Mouse (Mus musculus) left cerebral cortex, postnatal 25 days (tissue): ENCODE results near the gene Slc16a10. TPM values are rescaled to one million over a fixed set of nuclear protein-coding genes. Genes with fewer than 3 reads are reported as not detected.

ENCODE experiments used
- DNase-seq, 2 experiments: peaks; one replicate each; pipeline ENCODE4 v3.0.0; 2022; ENCODE audit warnings: low spot score in 2 of 2, mixed read lengths in 1 of 2
- intact Hi-C: fragments of 180-260 bp; cut with DNase I; formaldehyde crosslinking; loops from one replicate; pipeline ENCODE4 v1.15.1; 2025
- total RNA-seq, 2 experiments: library from RNA; stranded (reverse); gene quantifications; 2 replicates each; pipeline ENCODE4 v1.2.3; 2021

The Slc16a10 gene
- total RNA-seq, 2 experiments from 2014 or later: 2.5 to 3.4 TPM

DNA sequence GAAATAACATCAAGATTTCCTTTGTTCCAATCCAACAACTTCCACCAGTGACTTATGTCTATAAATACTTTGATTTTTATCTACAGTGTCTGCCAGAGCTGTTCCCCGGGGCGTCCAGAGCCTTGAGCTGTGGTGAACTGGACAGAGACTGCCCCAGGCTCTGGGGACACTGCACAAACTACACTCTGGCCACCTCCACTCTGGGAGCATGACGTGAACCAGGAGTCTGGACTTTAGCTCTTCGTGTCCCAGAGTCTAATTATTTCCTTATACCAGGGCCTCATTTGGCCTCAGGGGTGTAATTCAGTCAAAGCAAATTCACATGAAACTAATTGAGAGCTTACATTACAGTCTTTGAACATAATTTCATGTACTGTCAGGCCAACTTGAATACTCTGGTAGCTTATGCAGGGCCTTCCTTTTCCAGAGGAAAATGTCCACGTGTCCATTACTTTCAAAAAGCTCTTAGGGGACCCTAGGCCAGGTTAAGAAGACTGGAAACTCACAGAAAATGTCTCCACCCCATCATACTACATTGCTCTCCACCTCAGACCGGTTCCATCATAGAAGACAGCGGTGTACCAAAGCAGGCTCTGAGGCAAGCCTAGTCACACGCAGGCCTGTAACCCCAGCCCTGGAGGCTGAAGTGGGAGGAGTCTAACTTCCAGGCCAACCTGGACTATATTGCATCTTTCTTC lies 9.9 kb upstream of the Slc16a10 start:
- intact Hi-C loops: no loop called here
- no peak for DNase-seq

DNA sequence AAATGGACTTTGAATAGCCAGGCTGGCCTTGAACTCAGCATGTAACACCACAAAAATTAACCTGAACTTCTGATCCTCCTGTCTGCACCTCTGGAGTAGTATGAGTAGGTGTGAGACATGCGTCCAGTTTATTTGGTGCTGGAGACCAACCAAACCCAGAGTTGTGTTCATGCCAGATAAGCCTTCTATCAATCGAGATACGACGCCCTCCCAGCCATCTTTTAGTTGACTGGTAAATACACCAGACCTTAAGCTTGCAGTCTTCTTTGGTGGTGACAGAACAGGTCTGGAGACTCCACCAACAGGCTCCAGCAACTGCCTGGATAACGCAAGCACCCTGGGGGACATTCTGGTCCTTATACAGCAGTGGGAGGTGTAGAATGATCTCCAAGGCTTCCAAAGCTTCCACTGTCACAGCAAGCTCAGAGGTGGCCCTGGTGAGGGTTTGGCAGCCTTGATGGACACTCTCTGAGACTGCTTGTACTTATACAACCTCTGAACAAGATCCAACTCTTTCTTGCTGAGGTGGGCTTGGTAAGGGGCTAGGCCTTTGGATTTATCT lies 7.6 kb upstream of the Slc16a10 start:
- DNase-seq: no peak
- intact Hi-C loops: no loop called here

GRCm38 (mm10) chr10:40147325-40148059 lies 5.4 kb upstream of the Slc16a10 start:
- intact Hi-C loops: no loop called here
- DNase-seq: no peak

DNA sequence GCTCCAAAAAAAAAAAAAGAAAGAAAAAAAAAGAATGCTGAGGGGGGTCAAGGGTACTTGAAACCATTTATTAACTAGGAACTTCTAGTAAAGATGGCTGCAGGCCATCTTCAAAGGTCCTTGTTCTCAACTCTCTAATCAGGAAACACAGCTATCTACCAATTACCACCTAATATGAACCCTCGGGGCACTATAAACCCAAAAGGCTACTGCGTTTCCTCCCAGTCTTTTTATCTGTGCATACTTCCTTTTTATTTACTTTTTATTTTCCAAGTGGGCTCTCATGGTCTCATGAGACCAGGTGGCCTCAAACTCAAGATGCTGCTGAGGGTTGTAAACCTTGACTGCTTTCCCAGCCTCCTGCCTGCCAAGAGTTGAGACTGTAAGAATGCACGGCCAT lies 4.4 kb upstream of the Slc16a10 start:
- intact Hi-C loops: no loop called here
- DNase-seq: no peak

DNA sequence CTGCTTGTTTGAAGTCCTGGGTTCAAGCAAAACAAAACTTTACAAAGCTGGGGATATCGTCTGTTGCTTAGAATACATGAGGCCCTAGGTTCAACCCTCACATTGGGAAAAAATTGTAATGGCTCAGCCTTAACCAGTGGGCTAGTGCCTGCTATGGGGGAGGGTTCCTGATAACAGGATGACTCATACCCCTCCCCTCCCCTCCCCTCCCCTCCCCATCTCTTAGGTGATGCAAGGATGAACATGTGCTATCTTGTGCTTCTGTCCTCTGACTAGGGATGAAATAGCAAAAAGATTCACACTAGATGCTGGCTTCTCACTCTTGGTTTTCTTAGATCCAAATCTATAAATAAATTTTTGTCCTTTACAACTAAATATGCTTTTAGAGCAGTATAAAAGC lies 2.8 kb upstream of the Slc16a10 start:
- DNase-seq: no peak
- intact Hi-C loops: loop anchor here (5.0 kb wide), 2 partner anchors 67 to 93 kb away; no protein-coding TSS in a partner anchor

- intact Hi-C loops: loop anchor here (5.0 kb wide), 2 partner anchors 71 to 89 kb away; no protein-coding TSS in a partner anchor
- DNase-seq: no peak
Observed at GRCm38 (mm10) chr10:40141016-40141851, 824 bp downstream of the Slc16a10 start.

DNA sequence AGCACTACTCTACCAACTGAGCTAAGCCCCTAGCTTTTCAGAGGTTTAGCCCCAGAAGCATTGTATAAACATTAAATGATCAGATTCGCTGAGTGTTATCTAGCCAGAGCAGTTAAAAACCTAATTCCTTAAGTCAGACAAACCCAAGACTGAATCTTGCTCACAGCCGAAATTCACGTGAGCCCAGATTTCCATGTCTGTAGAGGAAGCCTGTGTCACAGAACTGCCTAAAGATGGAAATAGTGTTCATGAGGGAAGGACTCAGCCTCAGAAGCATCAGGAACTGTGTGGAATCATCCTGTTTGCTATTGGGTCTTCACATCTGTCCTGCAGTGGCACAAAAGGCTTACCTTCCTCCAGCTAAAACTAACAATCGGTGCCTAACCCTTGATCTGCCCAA lies 2.4 kb downstream of the Slc16a10 start:
- DNase-seq: no peak
- intact Hi-C loops: loop anchor here (5.0 kb wide), 2 partner anchors 73 to 87 kb away; no protein-coding TSS in a partner anchor

GRCm38 (mm10) chr10:40135807-40136778 lies 6.0 kb downstream of the Slc16a10 start:
- intact Hi-C loops: no loop called here
- DNase-seq: no peak

- intact Hi-C loops: no loop called here
- DNase-seq: no peak
Observed at GRCm38 (mm10) chr10:40134906-40135305, 7.2 kb downstream of the Slc16a10 start.

- intact Hi-C loops: no loop called here
- DNase-seq: no peak
Observed at GRCm38 (mm10) chr10:40133636-40134035, 8.4 kb downstream of the Slc16a10 start.

- DNase-seq: no peak
- intact Hi-C loops: no loop called here
Observed at GRCm38 (mm10) chr10:40131690-40132418, 10.2 kb downstream of the Slc16a10 start.

DNA sequence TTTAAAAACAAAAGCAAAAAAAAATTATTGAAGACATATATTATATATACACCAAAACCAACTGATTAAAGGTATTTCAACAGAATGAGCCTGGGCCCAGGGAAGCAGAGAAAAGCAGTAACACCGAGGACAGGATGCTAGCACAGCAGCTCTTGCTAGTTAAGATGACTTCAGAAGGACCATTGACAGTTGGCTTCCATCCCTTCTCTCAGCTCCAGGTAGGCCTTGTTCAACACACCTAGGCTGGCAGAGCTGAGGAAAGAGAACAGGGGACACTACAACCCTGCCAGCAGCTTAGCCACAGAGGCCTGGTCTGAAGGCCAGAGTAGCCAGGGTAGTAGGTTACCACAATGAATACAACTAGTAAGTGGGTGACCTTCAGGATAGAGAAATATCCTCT lies 11.9 kb downstream of the Slc16a10 start:
- no peak for DNase-seq
- intact Hi-C loops: no loop called here

DNA sequence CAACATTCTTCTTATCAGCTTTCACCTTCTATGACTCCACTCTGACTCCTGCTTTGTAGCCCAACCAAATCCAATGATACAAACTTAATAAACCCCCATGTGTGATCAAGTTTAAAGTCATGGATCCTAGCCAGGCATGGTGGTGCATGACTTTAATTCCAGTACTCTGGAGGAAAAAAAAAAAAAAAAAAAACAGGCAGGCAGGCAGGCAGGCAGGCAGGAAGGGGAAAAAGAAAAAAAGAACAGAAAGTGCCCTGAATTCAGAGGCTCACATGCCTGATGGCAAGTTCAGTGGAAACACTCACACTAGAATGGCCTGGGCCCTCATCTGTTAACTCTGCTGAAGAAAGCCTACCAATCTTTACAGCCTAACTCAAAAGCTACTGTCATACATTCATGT lies 12.9 kb downstream of the Slc16a10 start:
- DNase-seq: no peak
- intact Hi-C loops: loop anchor here (5.0 kb wide), 1 partner anchor 42 kb away; no protein-coding TSS in a partner anchor

DNA sequence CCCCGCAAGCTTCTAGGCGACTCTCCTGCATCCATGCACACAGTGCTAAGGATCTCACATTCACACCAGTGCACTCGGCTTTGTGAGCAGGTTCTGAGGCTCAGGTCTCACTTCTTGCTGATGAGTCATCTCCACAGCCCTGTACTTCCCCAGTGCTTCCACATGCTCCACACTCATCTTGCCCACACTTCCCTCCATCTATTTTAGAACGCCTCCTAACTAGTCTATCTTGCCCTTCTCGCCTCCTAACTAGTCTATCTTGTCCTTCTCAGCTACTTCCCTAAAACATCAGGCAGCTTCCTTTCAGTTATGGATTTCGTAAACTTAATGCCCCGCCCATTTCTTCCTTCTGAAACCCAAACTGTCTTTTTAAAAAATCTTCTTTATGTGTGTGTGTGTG lies 13.6 kb downstream of the Slc16a10 start:
- intact Hi-C loops: loop anchor here (5.0 kb wide), 1 partner anchor 41 kb away; no protein-coding TSS in a partner anchor
- DNase-seq: peak; percentile 35 to 85

DNA sequence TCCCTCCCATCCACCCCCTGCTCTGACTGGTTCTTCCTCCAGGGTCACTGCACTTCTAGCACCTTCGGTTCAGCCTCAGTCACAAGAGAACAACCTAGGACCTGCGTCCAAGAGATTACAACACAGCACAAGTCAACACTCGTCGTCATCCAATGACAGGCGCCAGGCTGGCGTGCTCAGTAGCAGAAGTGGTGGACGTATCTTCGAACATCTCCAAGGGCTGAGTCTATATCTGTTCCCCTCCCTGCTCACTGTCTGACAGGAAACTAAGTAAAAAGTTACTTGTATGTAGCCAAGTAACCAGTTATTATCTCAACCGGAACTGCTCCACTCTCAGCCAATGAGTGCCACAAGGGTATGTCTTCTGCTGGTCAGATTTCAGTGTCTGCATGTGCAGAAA lies 16.9 kb downstream of the Slc16a10 start:
- DNase-seq: no peak
- intact Hi-C loops: loop anchor here (5.0 kb wide), 1 partner anchor 38 kb away; no protein-coding TSS in a partner anchor

DNA sequence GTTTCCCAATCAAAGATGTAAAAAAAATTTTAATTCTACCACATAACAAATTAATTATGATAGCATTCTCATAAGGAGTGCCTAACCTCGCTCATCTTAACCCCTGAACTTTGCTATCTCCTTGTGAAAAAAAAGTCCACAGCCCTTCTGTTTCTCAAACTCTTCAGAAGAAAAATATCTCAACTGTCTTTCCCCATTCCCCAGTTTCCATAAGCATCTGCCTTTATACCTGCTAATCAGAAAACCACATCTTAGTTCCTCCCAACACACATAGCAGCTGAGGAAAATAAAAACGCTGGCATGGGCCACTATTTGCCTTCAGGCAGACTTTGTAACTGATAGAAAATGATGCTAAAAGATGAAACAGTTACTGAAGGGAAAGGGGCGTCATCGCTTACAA lies 17.5 kb downstream of the Slc16a10 start:
- no peak for DNase-seq
- intact Hi-C loops: no loop called here

DNA sequence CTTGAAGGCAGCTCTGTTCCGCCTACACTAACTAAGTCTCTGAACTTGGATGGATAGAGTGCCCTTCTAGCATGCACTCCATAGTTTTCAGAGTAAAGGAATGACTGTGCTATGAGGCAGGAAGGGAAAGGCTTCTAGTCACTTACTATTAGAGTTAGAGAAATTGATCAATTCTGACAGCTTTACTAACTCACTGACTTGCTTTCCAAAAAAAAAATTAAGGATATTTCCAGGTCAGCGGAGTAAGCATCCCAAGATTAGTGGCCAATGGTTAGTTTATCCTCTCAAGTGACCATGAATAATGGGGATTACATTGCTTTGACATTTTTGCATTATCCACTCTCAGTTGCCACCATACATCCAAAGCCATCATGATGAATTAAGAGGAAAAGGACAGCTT lies 18.0 kb downstream of the Slc16a10 start:
- no peak for DNase-seq
- intact Hi-C loops: no loop called here

- intact Hi-C loops: no loop called here
Observed at GRCm38 (mm10) chr10:40119466-40119865, 22.6 kb downstream of the Slc16a10 start.

More at GRCm38 (mm10) chr10:40119466-40119865, 22.6 kb downstream of the Slc16a10 start:
- no peak for DNase-seq
